Mouse (Mus musculus) forebrain, embryonic 11.5 days (tissue): Measurements from ENCODE around the gene Radil. TPM values are rescaled to one million over a fixed set of nuclear protein-coding genes. Genes with fewer than 3 reads are reported as not detected.

ENCODE experiments used
- ATAC-seq: fragments of 200-750 bp; cut with Nextera tagmentation; replicated peaks from 2 replicates; pipeline ENCODE4 v1.8.0; 2017; ENCODE audit warnings: moderate TSS enrichment; ENCODE audit not compliant: low FRiP score
- DNase-seq: peaks from one replicate; pipeline ENCODE4 v3.0.0-alpha.2; 2017; ENCODE audit warnings: low spot score
- H3K27ac ChIP-seq: fragments of 300-500 bp; sonication (generic); 2 replicates; pipeline ENCODE4 v1.5.1; 2014; ENCODE audit warnings: low read depth, low read length
- H3K27me3 ChIP-seq: fragments of 300-500 bp; sonication (generic); 2 replicates; pipeline ENCODE4 v1.6.1; 2014; ENCODE audit warnings: mild to moderate bottlenecking, low read length, mixed read lengths; ENCODE audit not compliant: control insufficient read depth, insufficient read depth
- H3K36me3 ChIP-seq: fragments of 300-500 bp; sonication (generic); 2 replicates; pipeline ENCODE4 v1.6.1; 2014; ENCODE audit warnings: mild to moderate bottlenecking, low read length, moderate library complexity, mixed read lengths; ENCODE audit not compliant: control insufficient read depth, insufficient read depth
- H3K4me1 ChIP-seq: fragments of 300-500 bp; sonication (generic); replicated peaks from 2 replicates; pipeline ENCODE4 v1.6.1; 2014; ENCODE audit warnings: low read length, mixed read lengths; ENCODE audit not compliant: control insufficient read depth, insufficient read depth
- H3K4me2 ChIP-seq: fragments of 300-500 bp; sonication (generic); 2 replicates; pipeline ENCODE4 v1.6.1; 2014; ENCODE audit warnings: low read depth, mild to moderate bottlenecking, low read length, moderate library complexity, mixed read lengths; ENCODE audit not compliant: severe bottlenecking
- H3K4me3 ChIP-seq: fragments of 300-500 bp; sonication (generic); 2 replicates; pipeline ENCODE4 v1.5.1; 2014; ENCODE audit warnings: low read depth, low read length
- H3K9ac ChIP-seq: fragments of 300-500 bp; sonication (generic); 2 replicates; pipeline ENCODE4 v1.6.1; 2014; ENCODE audit warnings: low read length
- H3K9me3 ChIP-seq: fragments of 300-500 bp; sonication (generic); 2 replicates; pipeline ENCODE4 v1.6.1; 2016; ENCODE audit warnings: low read length, mixed read lengths; ENCODE audit not compliant: control insufficient read depth
- WGBS: fragments of 180-500 bp; shearing (Covaris S2); extraction: QIAGEN DNeasy Blood & Tissue Kit; methylation state at CpG from one replicate; pipeline ENCODE4 v1.1.7; 2014; 5-methylcytosine and 5-hydroxymethylcytosine counted together
- polyA plus RNA-seq: library from polyadenylated mRNA; unstranded; fragments of >200 nt; fragmentation: Nextera tagmentation; extraction: Ambion mirVana; gene quantifications from 2 replicates; pipeline ENCODE4 v1.2.1, GENCODE M21; 2014

Gene Radil
- polyA plus RNA-seq, 1 experiment from 2014 or later, result 2.1 TPM

GRCm38 (mm10) chr5:142576832-142577231 is 25.9 kb upstream of the Radil start:
- Histone ChIP-seq H3K4me1 (no peaks in the 10 kb centered on the region), H3K9ac (no peak overlapping the region), H3K27ac (no peak overlapping the region), H3K36me3 (no peaks in the 10 kb centered on the region), H3K9me3 (no peaks in the 10 kb centered on the region; the same call in 1 of the 2 replicates), H3K27me3 (no peaks in the 10 kb centered on the region), H3K4me3 (no peak overlapping the region), H3K4me2 (no peak overlapping the region)
- DNase-seq (no peak), ATAC-seq (no peak)
- 88% methylated on average over 7 of the region's 7 CpGs for whole genome bisulfite sequencing

DNA sequence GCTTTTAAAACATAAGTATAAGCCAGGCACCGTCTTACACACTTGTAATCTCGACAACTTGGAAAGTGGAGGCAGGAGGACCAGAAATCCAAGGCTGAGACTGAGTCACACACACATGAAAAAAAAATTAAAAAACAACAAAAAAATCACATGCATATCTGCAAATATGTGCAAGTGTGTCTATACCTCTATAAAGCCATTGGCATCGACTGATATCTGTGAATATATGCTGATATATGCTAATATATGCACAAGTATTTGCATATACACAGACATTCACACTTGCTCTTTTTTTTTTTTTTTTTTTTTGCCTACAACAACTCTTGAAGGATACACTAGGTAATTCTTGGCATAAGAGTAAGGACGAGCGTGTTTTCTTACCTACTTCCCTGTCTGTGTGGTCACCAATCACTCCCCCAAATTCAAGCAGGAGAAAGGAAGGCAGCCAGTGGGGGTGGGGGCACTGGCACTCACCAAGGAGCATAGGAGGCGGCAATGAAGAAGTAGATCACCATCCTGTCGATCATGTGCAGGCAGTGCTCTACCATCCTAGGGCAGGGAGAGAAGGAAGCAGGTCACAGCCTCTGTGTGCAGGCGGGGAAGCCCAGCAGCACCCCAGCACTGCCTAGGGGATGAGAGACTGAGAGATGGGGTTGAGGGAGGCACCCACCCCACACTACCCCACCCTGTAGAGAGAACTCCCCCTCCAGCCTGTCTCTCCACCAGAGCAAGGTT is 23.6 kb upstream of the Radil start:
- 80% methylated on average over 8 of the region's 8 CpGs for WGBS
- no peaks in the 10 kb centered on the region for H3K36me3 ChIP-seq
- no peaks in the 10 kb centered on the region for H3K4me1 ChIP-seq
- H3K4me3 ChIP-seq, result no peak overlapping the region
- no peak overlapping the region for H3K27ac ChIP-seq
- ATAC-seq (no peak), DNase-seq (no peak)
- H3K9me3 ChIP-seq, result no peaks in the 10 kb centered on the region; the same call in 1 of the 2 replicates
- no peak overlapping the region for H3K4me2 ChIP-seq
- no peaks in the 10 kb centered on the region for H3K27me3 ChIP-seq
- H3K9ac ChIP-seq, result no peak overlapping the region

DNA sequence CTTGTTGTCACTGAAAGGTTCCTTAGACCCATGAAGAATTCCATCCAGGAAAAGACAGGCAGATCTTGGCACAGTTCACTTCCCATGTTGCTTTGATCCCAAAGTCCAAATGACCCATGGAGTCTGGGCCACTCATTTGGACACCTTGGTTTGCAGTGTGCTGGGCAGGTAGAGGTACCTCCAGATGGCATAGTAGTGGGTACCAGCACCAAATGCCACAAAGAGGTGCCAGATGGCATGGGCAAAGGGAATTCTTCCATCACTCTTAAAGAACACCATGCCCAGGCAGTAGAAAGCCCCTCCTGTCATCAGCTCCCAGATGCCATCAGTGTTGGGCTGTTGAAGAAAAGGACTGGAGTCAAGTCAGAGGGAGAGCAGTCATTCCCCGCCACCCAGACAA is 13.7 kb upstream of the Radil start:
- WGBS, result 89% methylated on average over 1 of the region's 1 CpGs

GRCm38 (mm10) chr5:142560261-142560660 is 9.4 kb upstream of the Radil start:
- ATAC-seq (no peak), DNase-seq (no peak)
- 56% methylated on average over 7 of the region's 7 CpGs for WGBS
- H3K9me3 ChIP-seq, result no peaks in the 10 kb centered on the region
- H3K4me3 ChIP-seq, result no peak overlapping the region
- no peaks in the 10 kb centered on the region for H3K27me3 ChIP-seq
- H3K4me1 ChIP-seq, result no peaks in the 10 kb centered on the region
- no peaks in the 10 kb centered on the region for H3K36me3 ChIP-seq
- H3K27ac ChIP-seq, result no peak overlapping the region
- H3K4me2 ChIP-seq, result no peak overlapping the region
- H3K9ac ChIP-seq, result no peak overlapping the region

More for the DNA sequence above, 13.7 kb upstream of the Radil start:
- H3K4me2 ChIP-seq, result no peak overlapping the region
- H3K4me3 ChIP-seq, result no peak overlapping the region
- H3K9ac ChIP-seq, result no peak overlapping the region
- H3K9me3 ChIP-seq, result peaks cover 3% of the 10 kb centered on the region; the same call in 1 of the 2 replicates
- H3K27me3 ChIP-seq, result no peaks in the 10 kb centered on the region
- no peaks in the 10 kb centered on the region for H3K4me1 ChIP-seq
- DNase-seq (no peak), ATAC-seq (no peak)
- no peak overlapping the region for H3K27ac ChIP-seq
- no peaks in the 10 kb centered on the region for H3K36me3 ChIP-seq

- 28% methylated on average over 21 of the region's 21 CpGs for WGBS
- no peaks in the 10 kb centered on the region for H3K27me3 ChIP-seq
- no peak overlapping the region for H3K4me3 ChIP-seq
- no peak overlapping the region for H3K9ac ChIP-seq
- DNase-seq, result peak; percentile 92
- no peaks in the 10 kb centered on the region for H3K36me3 ChIP-seq
- no peak overlapping the region for H3K27ac ChIP-seq
- H3K9me3 ChIP-seq, result no peaks in the 10 kb centered on the region
- ATAC-seq, result 0 out of 2 replicates have a peak, but pooled peaks have one; percentile 73
- H3K4me1 ChIP-seq, result no peaks in the 10 kb centered on the region
- no peak overlapping the region for H3K4me2 ChIP-seq
These were observed 6.6 kb upstream of the Radil start for GRCm38 (mm10) chr5:142557397-142558067.

GRCm38 (mm10) chr5:142556721-142557120 is 5.8 kb upstream of the Radil start:
- H3K9me3 ChIP-seq, result no peaks in the 10 kb centered on the region
- H3K27ac ChIP-seq, result no peak overlapping the region
- H3K9ac ChIP-seq, result no peak overlapping the region
- no peak overlapping the region for H3K4me3 ChIP-seq
- ATAC-seq (no peak), DNase-seq (no peak)
- H3K36me3 ChIP-seq, result no peaks in the 10 kb centered on the region
- no peak overlapping the region for H3K4me2 ChIP-seq
- WGBS, result 94% methylated on average over 4 of the region's 4 CpGs
- H3K27me3 ChIP-seq, result no peaks in the 10 kb centered on the region
- H3K4me1 ChIP-seq, result no peaks in the 10 kb centered on the region

- Histone ChIP-seq H3K9me3 (no peaks in the 10 kb centered on the region; the same call in 1 of the 2 replicates), H3K4me1 (no peaks in the 10 kb centered on the region), H3K27ac (no peak overlapping the region), H3K9ac (no peak overlapping the region), H3K4me2 (no peak overlapping the region), H3K4me3 (no peak overlapping the region), H3K27me3 (no peaks in the 10 kb centered on the region), H3K36me3 (no peaks in the 10 kb centered on the region)
- no peak for ATAC-seq
- no peak for DNase-seq
- WGBS, result 80% methylated on average over 5 of the region's 5 CpGs
These were observed 5.0 kb upstream of the Radil start for GRCm38 (mm10) chr5:142555866-142556265.

DNA sequence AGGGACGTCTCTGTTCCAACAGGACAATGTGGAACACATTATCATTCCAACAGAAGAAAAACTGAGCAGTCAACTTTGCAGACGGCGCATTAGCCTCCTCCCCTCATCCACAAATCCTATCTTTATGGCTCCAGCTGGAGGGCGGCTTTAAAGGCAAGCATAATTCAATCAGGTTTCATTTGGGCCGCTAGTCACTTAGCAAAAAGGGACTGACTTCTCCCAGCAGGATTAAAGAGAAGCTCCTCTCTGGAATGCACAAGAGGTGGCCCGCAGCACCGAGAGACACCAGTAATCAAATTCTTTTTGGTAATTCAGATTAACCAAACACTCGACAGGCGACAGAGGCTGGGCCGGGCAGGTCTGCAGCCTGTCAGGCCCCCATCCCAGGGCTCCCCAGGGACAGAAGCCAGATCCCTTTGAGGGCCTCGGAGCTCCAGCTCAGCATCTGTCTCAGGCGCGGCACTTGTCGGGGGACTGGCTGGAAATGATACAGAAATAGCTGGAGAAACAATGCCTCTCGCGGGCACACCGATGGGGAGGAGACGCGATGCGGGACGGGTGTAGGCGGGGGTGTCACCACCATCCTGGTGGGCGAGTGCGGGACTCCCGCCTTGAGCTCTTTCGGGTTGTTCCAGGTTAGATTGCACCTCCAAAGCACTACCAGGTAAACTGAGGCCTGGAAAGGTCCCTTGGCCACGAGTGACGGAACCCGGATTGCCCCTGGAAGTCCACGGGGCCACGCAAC is 765 bp downstream of the Radil start:
- under 1% methylated on average over 31 of the region's 31 CpGs for WGBS
- DNase-seq, result peak; percentile 73
- H3K27ac ChIP-seq, result no peak overlapping the region
- H3K4me3 ChIP-seq, result peak overlapping the region; percentile 52
- H3K4me2 ChIP-seq, result peak overlapping the region; percentile 91
- no peaks in the 10 kb centered on the region; the same call in 1 of the 2 replicates for H3K9me3 ChIP-seq
- no peak; the same call in none of the 2 replicates for ATAC-seq
- peaks cover 8% of the 10 kb centered on the region for H3K4me1 ChIP-seq
- H3K36me3 ChIP-seq, result no peaks in the 10 kb centered on the region
- peak overlapping the region; percentile 54 for H3K9ac ChIP-seq
- H3K27me3 ChIP-seq, result peaks cover 7% of the 10 kb centered on the region
